Mouse (Mus musculus) adrenal gland, adult 2 months (tissue): ENCODE measurements around the gene Senp3. TPM values are rescaled to one million over a fixed set of nuclear protein-coding genes. Genes with fewer than 3 reads are reported as not detected.
"Not testable (repeated sequence)": the region's sequence is repeated elsewhere in the genome, so short reads cannot be mapped to it uniquely, and the experiment has no call there.

Source experiments
- DNase-seq: peaks from one replicate; pipeline ENCODE4 v3.0.0; 2021
- long read RNA-seq: library from polyadenylated mRNA; stranded (forward); transcript quantifications from one replicate; pipeline ENCODE4 v2.0.0, GENCODE M21; 2021
- polyA plus RNA-seq: library from polyadenylated mRNA; depleted of rRNA; stranded (reverse); fragments of >200 nt; gene quantifications from 2 replicates; pipeline ENCODE4 v1.2.3, GENCODE M21; 2012; rRNA removed
- total RNA-seq, 2 experiments: library from RNA; stranded (reverse); gene quantifications; 2 replicates each; pipeline ENCODE4 v1.2.3; 2021

The Senp3 gene
- total RNA-seq: 10 to 100 TPM; 65.5 to 75.5 TPM
- 34.3 and 37.5 TPM in 2 replicates for polyA plus RNA-seq
- long read RNA-seq, transcript Senp3-201 (11 exons, 2,313 nt): major isoform, 22 of 30 reads
- long read RNA-seq, partial matches to known transcripts: 5 of 30 reads
- long read RNA-seq, other reads (novel, unspliced or antisense): 3 of 30 reads

GRCm38 (mm10) chr11:69681314-69682208 is at the start of gene Senp3:
TSS of gene Senp3 (minus strand) at chr11:69682084.
- DNase-seq: peak; percentile 98

GRCm38 (mm10) chr11:69731408-69731807 is 49.5 kb upstream of the Senp3 start:
- DNase-seq: not testable (repeated sequence)

GRCm38 (mm10) chr11:69729063-69729462 is 47.2 kb upstream of the Senp3 start:
- peak; percentile 60 for DNase-seq

GRCm38 (mm10) chr11:69725951-69726350 is 44.1 kb upstream of the Senp3 start:
- DNase-seq: no peak

GRCm38 (mm10) chr11:69723074-69723473 is 41.2 kb upstream of the Senp3 start:
- DNase-seq: no peak

- peak; percentile 35 for DNase-seq
These were observed 39.0 kb upstream of the Senp3 start for GRCm38 (mm10) chr11:69720852-69721251.

GRCm38 (mm10) chr11:69719423-69719822 is 37.5 kb upstream of the Senp3 start:
- DNase-seq: no peak

GRCm38 (mm10) chr11:69718661-69719060 is 36.8 kb upstream of the Senp3 start:
- no peak for DNase-seq

GRCm38 (mm10) chr11:69716953-69717352 is 35.1 kb upstream of the Senp3 start:
- DNase-seq: no peak

GRCm38 (mm10) chr11:69715929-69716328 is 34.0 kb upstream of the Senp3 start:
- DNase-seq: peak; percentile 83

GRCm38 (mm10) chr11:69715482-69715881 is 33.6 kb upstream of the Senp3 start:
- peak; percentile 45 for DNase-seq

GRCm38 (mm10) chr11:69714636-69715329 is 32.9 kb upstream of the Senp3 start:
- no peak for DNase-seq

- no peak for DNase-seq
These were observed 31.2 kb upstream of the Senp3 start for GRCm38 (mm10) chr11:69712954-69713672.

- DNase-seq: no peak
These were observed 29.2 kb upstream of the Senp3 start for GRCm38 (mm10) chr11:69711082-69711481.

- DNase-seq: no peak
These were observed 28.6 kb upstream of the Senp3 start for GRCm38 (mm10) chr11:69710470-69710869.

GRCm38 (mm10) chr11:69709554-69710446 is 27.9 kb upstream of the Senp3 start:
- no peak for DNase-seq

- DNase-seq: no peak
These were observed 26.9 kb upstream of the Senp3 start for GRCm38 (mm10) chr11:69708614-69709265.

- no peak for DNase-seq
These were observed 26.0 kb upstream of the Senp3 start for GRCm38 (mm10) chr11:69707873-69708381.

- no peak for DNase-seq
These were observed 25.6 kb upstream of the Senp3 start for GRCm38 (mm10) chr11:69707480-69707847.

GRCm38 (mm10) chr11:69706775-69707479 is 25.0 kb upstream of the Senp3 start:
- peak; percentile 93 for DNase-seq
